ENCODE assay signal across 8 mouse cellular contexts in genomic region chr13:21917040-21917439, GRCm38 (mm10). TPM values are rescaled to one million over a fixed set of nuclear protein-coding genes. Genes with fewer than 3 reads are reported as not detected.
A peak's percentile ranks its signal among the peaks of the same experiment; 100 is the strongest.
DNase-seq lines count a peak whose midpoint lies in the region; ATAC-seq lines count a peak whose summit lies in the region.

No protein-coding gene starts in this region.

- intact Hi-C loops in gastrocnemius, postnatal 36 days (cut with DNase I), result no loop called here

- ATAC-seq in kidney, embryonic 14.5 days (ENCODE audit: low FRiP score, low TSS enrichment), result no peak
- ATAC-seq in heart, embryonic 14.5 days (ENCODE audit: insufficient number of reproducible peaks, insufficient read depth, low FRiP score, low read depth), result no peak
- ATAC-seq in megakaryocyte progenitor cell, adult 5-6 weeks (replicated peaks; ENCODE audit: poor library complexity), result peak; percentile 53
- no peak for ATAC-seq in activated CD4-positive, CD25-positive, alpha-beta regulatory T cell, adult 4 months

- no peaks in the 10 kb centered on the region; the same call in 1 of the 2 replicates for H3K4me1 ChIP-seq in kidney, embryonic 14.5 days (ENCODE audit: control insufficient read depth, insufficient read depth, low read length)
- peaks cover 0 to 6% of the 10 kb centered on the region in 2 experiments; a peak in 1 of 4 replicates for H3K4me1 ChIP-seq in heart, embryonic 14.5 days (ENCODE audit: control insufficient read depth in 2 of 2, insufficient read depth in 2 of 2, low read length in 2 of 2)

- H3K4me2 ChIP-seq in kidney, embryonic 14.5 days (replicated peaks; ENCODE audit: low read depth, low read length), result peak overlapping the region; percentile 83
- H3K4me2 ChIP-seq in heart, embryonic 14.5 days (ENCODE audit: low read length), result peak overlapping the region; percentile 89

- no peak overlapping the region for H3K9ac ChIP-seq in kidney, embryonic 14.5 days (ENCODE audit: low read depth, low read length)
- no peak overlapping the region for H3K9ac ChIP-seq in heart, embryonic 14.5 days (ENCODE audit: low read length)

- no peak for DNase-seq in kidney, postnatal 10 days
- DNase-seq in MN1 (ENCODE audit: low spot score), result peak; percentile 73
- DNase-seq in gastrocnemius, postnatal 36 days, result no peak
- no peak for DNase-seq in ovary, adult 18-20 months (ENCODE audit: low spot score)

- no peak overlapping the region for H3K27ac ChIP-seq in kidney, embryonic 14.5 days (ENCODE audit: low read depth, low read length)
- no peak overlapping the region for H3K27ac ChIP-seq in heart, embryonic 14.5 days (replicated peaks in 1 of 2; ENCODE audit: control insufficient read depth in 1 of 2, insufficient read depth in 1 of 2, low read depth in 2 of 2, low read length in 2 of 2)

- H3K27me3 ChIP-seq in kidney, embryonic 14.5 days (ENCODE audit: control insufficient read depth, insufficient read depth, low read length), result no peaks in the 10 kb centered on the region; the same call in 1 of the 2 replicates
- H3K27me3 ChIP-seq in heart, embryonic 14.5 days (ENCODE audit: control insufficient read depth, insufficient read depth, low read length), result no peaks in the 10 kb centered on the region

- no peaks in the 10 kb centered on the region for H3K36me3 ChIP-seq in kidney, embryonic 14.5 days (ENCODE audit: control insufficient read depth, insufficient read depth, low read length)
- no peaks in the 10 kb centered on the region for H3K36me3 ChIP-seq in heart, embryonic 14.5 days (ENCODE audit: control insufficient read depth, insufficient read depth, low read length)

- H3K9me3 ChIP-seq in kidney, embryonic 14.5 days (ENCODE audit: control insufficient read depth, low read length), result no peaks in the 10 kb centered on the region
- H3K9me3 ChIP-seq in heart, embryonic 14.5 days (ENCODE audit: control insufficient read depth, low read length), result no peaks in the 10 kb centered on the region

- H3K4me3 ChIP-seq in kidney, embryonic 14.5 days (ENCODE audit: low read length), result peak overlapping the region; percentile 55
- H3K4me3 ChIP-seq in heart, embryonic 14.5 days (ENCODE audit: control insufficient read depth in 1 of 2, insufficient read depth in 1 of 2, low read depth in 1 of 2, low read length in 2 of 2), result peak overlapping the region in 1 of 2 experiments; percentile 47; a peak in 1 of 4 replicates

- 4% methylated on average over 13 of the region's 13 CpGs for WGBS in kidney, embryonic 14.5 days
- WGBS in heart, embryonic 14.5 days, result 10% methylated on average over 13 of the region's 13 CpGs

RNA-seq across cellular contexts. Expression of gene Zfp184, which starts 27.9 kb away (rescaled TPM):
- 15.5 and 17.9 TPM in 2 replicates for polyA plus RNA-seq in kidney, embryonic 14.5 days (2014; fragmentation: Nextera tagmentation; extraction: Ambion mirVana)
- 6.0 and 7.1 TPM in 2 replicates for polyA plus RNA-seq in heart, embryonic 14.5 days (2014; fragmentation: Nextera tagmentation; extraction: Ambion mirVana)
- total RNA-seq in megakaryocyte progenitor cell, adult 5-6 weeks (2015), result 13.3 and 16.1 TPM in 2 replicates
- total RNA-seq in megakaryocyte progenitor cell, adult 5-6 weeks (2017), result 9.2 and 15.1 TPM in 2 replicates
- not detected for polyA plus RNA-seq in activated CD4-positive, CD25-positive, alpha-beta regulatory T cell, adult 4 months (2017; shearing (Covaris generic))
- under 1 TPM; 0.26 to 0.30 TPM for total RNA-seq in gastrocnemius, postnatal 36 days (2021)
